Mouse (Mus musculus): ENCODE results near the gene Clec12a.

The Clec12a gene

GRCm38 (mm10) chr6:129374937-129375471 is 32.5 kb downstream of the Clec12a start:
- no peak for DNase-seq (ENCODE audit: low spot score in 2 of 2)

- DNase-seq (ENCODE audit: low spot score in 2 of 2): no peak
These were observed 38.0 kb downstream of the Clec12a start for GRCm38 (mm10) chr6:129380454-129380853.

- no peak for DNase-seq (ENCODE audit: low spot score in 2 of 2)
These were observed 39.2 kb downstream of the Clec12a start for GRCm38 (mm10) chr6:129381736-129382135.

GRCm38 (mm10) chr6:129383466-129383865 is 41.0 kb downstream of the Clec12a start:
- DNase-seq (ENCODE audit: low spot score in 2 of 2): no peak

GRCm38 (mm10) chr6:129385000-129385399 is 42.5 kb downstream of the Clec12a start:
- DNase-seq (ENCODE audit: low spot score in 2 of 2): no peak

- DNase-seq (ENCODE audit: low spot score in 2 of 2): no peak
These were observed 43.3 kb downstream of the Clec12a start, which contains the start of gene Clec12b for GRCm38 (mm10) chr6:129385774-129386173. Clec12b (minus strand) TSS chr6:129385874.

- DNase-seq (ENCODE audit: low spot score in 2 of 2): no peak
These were observed 50.7 kb downstream of the Clec12a start for GRCm38 (mm10) chr6:129393087-129393720.

- DNase-seq (ENCODE audit: low spot score in 2 of 2): no peak
These were observed 51.2 kb downstream of the Clec12a start for GRCm38 (mm10) chr6:129393732-129394131.

- no peak for DNase-seq (ENCODE audit: low spot score in 2 of 2)
These were observed 54.5 kb downstream of the Clec12a start, which contains the start of gene Clec1b for GRCm38 (mm10) chr6:129396997-129397396. Clec1b (plus strand) TSS chr6:129397297.

- DNase-seq (ENCODE audit: low spot score in 2 of 2): no peak
These were observed 57.5 kb downstream of the Clec12a start for GRCm38 (mm10) chr6:129399945-129400344.

- DNase-seq (ENCODE audit: low spot score in 2 of 2): no peak
These were observed 59.9 kb downstream of the Clec12a start for GRCm38 (mm10) chr6:129402404-129402803.

- no peak for DNase-seq (ENCODE audit: low spot score in 2 of 2)
These were observed 60.9 kb downstream of the Clec12a start for GRCm38 (mm10) chr6:129403391-129403790.

- DNase-seq (ENCODE audit: low spot score in 2 of 2): no peak
These were observed 63.5 kb downstream of the Clec12a start for GRCm38 (mm10) chr6:129405999-129406398.

GRCm38 (mm10) chr6:129407324-129407723 is 64.8 kb downstream of the Clec12a start:
- DNase-seq (ENCODE audit: low spot score in 2 of 2): no peak

- no peak for DNase-seq (ENCODE audit: low spot score in 2 of 2)
These were observed 66.1 kb downstream of the Clec12a start, which contains the start of gene Clec9a for GRCm38 (mm10) chr6:129408562-129408961. Clec9a (plus strand) TSS chr6:129408862.

- no peak for DNase-seq (ENCODE audit: low spot score in 2 of 2)
These were observed 71.7 kb downstream of the Clec12a start for GRCm38 (mm10) chr6:129414177-129414576.
